Mouse (Mus musculus) gastrocnemius, adult 8-10 months (tissue): Measurements from ENCODE around the gene Gpn3. TPM values are rescaled to one million over a fixed set of nuclear protein-coding genes. Genes with fewer than 3 reads are reported as not detected.
A peak's percentile ranks its signal among the peaks of the same experiment; 100 is the strongest.

Experiments
- DNase-seq, 2 experiments: peaks; one replicate each; pipeline ENCODE4 v3.0.0; 2022; ENCODE audit warnings: low spot score in 2 of 2
- total RNA-seq, 4 experiments: library from RNA; stranded (reverse); gene quantifications; 2 replicates each; pipeline ENCODE4 v1.2.4; 2022

Gpn3 gene
- total RNA-seq, 4 experiments from 2014 or later: 29.1 to 36.2 (median 32.2) TPM

- DNase-seq: no peak
These were observed 49.8 kb downstream of the Gpn3 start, which contains the start of gene Anapc7 for GRCm38 (mm10) chr5:122421271-122422068. Gene Anapc7 (plus strand): TSS chr5:122421693.

- peak; percentile 76 to 83 for DNase-seq
These were observed 50.6 kb downstream of the Gpn3 start for GRCm38 (mm10) chr5:122422071-122422964.

GRCm38 (mm10) chr5:122423083-122423482 lies 51.4 kb downstream of the Gpn3 start:
- no peak for DNase-seq

- DNase-seq: no peak
These were observed 53.9 kb downstream of the Gpn3 start for GRCm38 (mm10) chr5:122425550-122425949.

- DNase-seq: no peak
These were observed 58.5 kb downstream of the Gpn3 start for GRCm38 (mm10) chr5:122430036-122430775.

- DNase-seq: no peak
These were observed 59.5 kb downstream of the Gpn3 start for GRCm38 (mm10) chr5:122431221-122431620.

Other genes with a start within 250 kb of the Gpn3 start
- under 1 TPM in 1 of 4 experiments, not detected in 3; 0.13 TPM for gene Ccdc63, start 231.1 kb upstream of the Gpn3 start, total RNA-seq
- gene Ppp1cc, start 213.6 kb upstream of the Gpn3 start, total RNA-seq: 100 to 1,000 TPM; 108 to 221 (median 143) TPM
- 1 to 10 TPM in 1 of 4 experiments, under 1 TPM in 3; 0.24 to 1.3 (median 0.46) TPM for gene Hvcn1, start 165.1 kb upstream of the Gpn3 start, total RNA-seq
- 1 to 10 TPM; 1.4 to 2.1 (median 1.7) TPM for gene Tctn1, start 107.4 kb upstream of the Gpn3 start, total RNA-seq
- 100 to 1,000 TPM in 2 of 4 experiments, 10 to 100 TPM in 2; 91.8 to 110 (median 100.0) TPM for gene Pptc7, start 87.5 kb upstream of the Gpn3 start, total RNA-seq
- gene Rad9b, start 17.6 kb upstream of the Gpn3 start, total RNA-seq: under 1 TPM; 0.13 to 0.63 (median 0.42) TPM
- 10 to 100 TPM; 44.0 to 51.2 (median 46.4) TPM for gene Vps29, start 17.5 kb upstream of the Gpn3 start, total RNA-seq
- gene Fam216a, start 488 bp downstream of the Gpn3 start, total RNA-seq: 1 to 10 TPM; 4.9 to 5.3 (median 5.2) TPM
- gene Arpc3, start 20.0 kb downstream of the Gpn3 start, total RNA-seq: 10 to 100 TPM; 40.8 to 56.9 (median 49.9) TPM
- gene Anapc7, start 49.8 kb downstream of the Gpn3 start, total RNA-seq: 10 to 100 TPM; 14.3 to 16.8 (median 15.2) TPM
- gene Atp2a2, start 130.3 kb downstream of the Gpn3 start, total RNA-seq: 100 to 1,000 TPM; 412 to 549 (median 488) TPM
- 1 to 10 TPM; 3.4 to 9.1 (median 5.9) TPM for gene Ift81, start 242.6 kb downstream of the Gpn3 start, total RNA-seq